Mouse (Mus musculus): ENCODE data around the gene Slamf8. TPM values are rescaled to one million over a fixed set of nuclear protein-coding genes. Genes with fewer than 3 reads are reported as not detected.
A peak's percentile ranks its signal among the peaks of the same experiment; 100 is the strongest.

Slamf8 gene
- polyA plus RNA-seq, 1 experiment from 2014 or later = not detected

GRCm38 (mm10) chr1:172552623-172553022 is 37.7 kb downstream of the Slamf8 start:
- H3K27me3 ChIP-seq = no peaks in the 10 kb centered on the region
- no peaks in the 10 kb centered on the region for H3K9me3 ChIP-seq (replicated peaks)
- no peak for ATAC-seq (ENCODE audit: insufficient number of reproducible peaks, low FRiP score, low TSS enrichment, low read depth)
- H3K4me2 ChIP-seq (replicated peaks) = no peak overlapping the region
- H3K27ac ChIP-seq (replicated peaks) = no peak overlapping the region
- no peak overlapping the region for H3K9ac ChIP-seq
- no peak overlapping the region for H3K4me3 ChIP-seq (replicated peaks)
- H3K36me3 ChIP-seq = no peaks in the 10 kb centered on the region
- peaks cover 35% of the 10 kb centered on the region for H3K4me1 ChIP-seq
- WGBS = 60% methylated on average over 1 of the region's 1 CpGs

GRCm38 (mm10) chr1:172551009-172551408 is 39.4 kb downstream of the Slamf8 start:
- 38% methylated on average over 7 of the region's 7 CpGs for WGBS
- H3K27ac ChIP-seq (replicated peaks) = no peak overlapping the region; the same call in 1 of the 2 replicates
- no peak for ATAC-seq (ENCODE audit: insufficient number of reproducible peaks, low FRiP score, low TSS enrichment, low read depth)
- H3K4me2 ChIP-seq (replicated peaks) = peak overlapping the region; percentile 43; the same call in 1 of the 2 replicates
- H3K4me1 ChIP-seq = peaks cover 30% of the 10 kb centered on the region
- H3K9ac ChIP-seq = no peak overlapping the region
- no peaks in the 10 kb centered on the region for H3K27me3 ChIP-seq
- H3K9me3 ChIP-seq (replicated peaks) = no peaks in the 10 kb centered on the region
- H3K4me3 ChIP-seq (replicated peaks) = peak overlapping the region; percentile 38
- H3K36me3 ChIP-seq = no peaks in the 10 kb centered on the region

GRCm38 (mm10) chr1:172550551-172550951 is 39.8 kb downstream of the Slamf8 start:
- H3K4me1 ChIP-seq = peaks cover 30% of the 10 kb centered on the region
- WGBS = under 1% methylated on average over 8 of the region's 8 CpGs
- peak overlapping the region; percentile 9; the same call in 1 of the 2 replicates for H3K9ac ChIP-seq
- H3K36me3 ChIP-seq = no peaks in the 10 kb centered on the region
- H3K4me3 ChIP-seq (replicated peaks) = peak overlapping the region; percentile 38
- peak overlapping the region; percentile 43 for H3K4me2 ChIP-seq (replicated peaks)
- H3K9me3 ChIP-seq (replicated peaks) = no peaks in the 10 kb centered on the region
- H3K27me3 ChIP-seq = no peaks in the 10 kb centered on the region
- no peak overlapping the region; the same call in 1 of the 2 replicates for H3K27ac ChIP-seq (replicated peaks)
- ATAC-seq (ENCODE audit: insufficient number of reproducible peaks, low FRiP score, low TSS enrichment, low read depth) = peak; percentile 76

GRCm38 (mm10) chr1:172549717-172550116 is 40.7 kb downstream of the Slamf8 start:
- Histone ChIP-seq H3K36me3 (no peaks in the 10 kb centered on the region), H3K27me3 (no peaks in the 10 kb centered on the region), H3K4me1 (peaks cover 30% of the 10 kb centered on the region), H3K4me2 (replicated peaks) (peak overlapping the region; percentile 43), H3K4me3 (replicated peaks) (peak overlapping the region; percentile 38), H3K9me3 (replicated peaks) (no peaks in the 10 kb centered on the region), H3K9ac (no peak overlapping the region), H3K27ac (replicated peaks) (no peak overlapping the region)
- no peak for ATAC-seq (ENCODE audit: insufficient number of reproducible peaks, low FRiP score, low TSS enrichment, low read depth)
- WGBS = 9% methylated on average over 8 of the region's 8 CpGs

GRCm38 (mm10) chr1:172549314-172549713 is 41.1 kb downstream of the Slamf8 start:
- ATAC-seq (ENCODE audit: insufficient number of reproducible peaks, low FRiP score, low TSS enrichment, low read depth) = no peak
- H3K27ac ChIP-seq (replicated peaks) = no peak overlapping the region
- H3K27me3 ChIP-seq = no peaks in the 10 kb centered on the region
- H3K4me1 ChIP-seq = peaks cover 29% of the 10 kb centered on the region
- no peaks in the 10 kb centered on the region for H3K9me3 ChIP-seq (replicated peaks)
- peak overlapping the region; percentile 43 for H3K4me2 ChIP-seq (replicated peaks)
- peak overlapping the region; percentile 38; the same call in 1 of the 2 replicates for H3K4me3 ChIP-seq (replicated peaks)
- H3K9ac ChIP-seq = no peak overlapping the region
- WGBS = 18% methylated on average over 2 of the region's 2 CpGs
- H3K36me3 ChIP-seq = no peaks in the 10 kb centered on the region

- WGBS = 28% methylated on average over 7 of the region's 7 CpGs
- Histone ChIP-seq H3K27me3 (no peaks in the 10 kb centered on the region), H3K27ac (replicated peaks) (no peak overlapping the region), H3K9ac (no peak overlapping the region), H3K4me2 (replicated peaks) (no peak overlapping the region), H3K4me1 (peaks cover 23% of the 10 kb centered on the region), H3K9me3 (replicated peaks) (no peaks in the 10 kb centered on the region), H3K36me3 (no peaks in the 10 kb centered on the region), H3K4me3 (replicated peaks) (no peak overlapping the region)
- no peak for ATAC-seq (ENCODE audit: insufficient number of reproducible peaks, low FRiP score, low TSS enrichment, low read depth)
Observed at GRCm38 (mm10) chr1:172548501-172548900, 41.9 kb downstream of the Slamf8 start.

GRCm38 (mm10) chr1:172546062-172546461 is 44.3 kb downstream of the Slamf8 start:
- H3K9me3 ChIP-seq (replicated peaks) = no peaks in the 10 kb centered on the region
- H3K9ac ChIP-seq = no peak overlapping the region
- H3K27me3 ChIP-seq = no peaks in the 10 kb centered on the region
- H3K4me1 ChIP-seq = peaks cover 13% of the 10 kb centered on the region
- ATAC-seq (ENCODE audit: insufficient number of reproducible peaks, low FRiP score, low TSS enrichment, low read depth) = no peak
- H3K27ac ChIP-seq (replicated peaks) = no peak overlapping the region
- WGBS = 85% methylated on average over 4 of the region's 4 CpGs
- no peak overlapping the region for H3K4me3 ChIP-seq (replicated peaks)
- no peak overlapping the region for H3K4me2 ChIP-seq (replicated peaks)
- no peaks in the 10 kb centered on the region for H3K36me3 ChIP-seq

GRCm38 (mm10) chr1:172540283-172540820 is 50.0 kb downstream of the Slamf8 start:
- no peak overlapping the region for H3K27ac ChIP-seq (replicated peaks)
- 37% methylated on average over 11 of the region's 11 CpGs for WGBS
- H3K36me3 ChIP-seq = no peaks in the 10 kb centered on the region
- no peaks in the 10 kb centered on the region for H3K9me3 ChIP-seq (replicated peaks)
- no peak overlapping the region for H3K4me2 ChIP-seq (replicated peaks)
- no peak overlapping the region for H3K4me3 ChIP-seq (replicated peaks)
- ATAC-seq (ENCODE audit: insufficient number of reproducible peaks, low FRiP score, low TSS enrichment, low read depth) = no peak
- no peak overlapping the region for H3K9ac ChIP-seq
- no peaks in the 10 kb centered on the region for H3K27me3 ChIP-seq
- 0 out of 2 replicates have a peak, but pooled peaks cover 10% of the 10 kb centered on the region for H3K4me1 ChIP-seq

GRCm38 (mm10) chr1:172539827-172540226 is 50.5 kb downstream of the Slamf8 start:
- WGBS = 43% methylated on average over 6 of the region's 6 CpGs
- Histone ChIP-seq H3K4me1 (0 out of 2 replicates have a peak, but pooled peaks cover 10% of the 10 kb centered on the region), H3K27ac (replicated peaks) (no peak overlapping the region), H3K27me3 (no peaks in the 10 kb centered on the region), H3K4me3 (replicated peaks) (no peak overlapping the region), H3K36me3 (no peaks in the 10 kb centered on the region), H3K9ac (no peak overlapping the region), H3K9me3 (replicated peaks) (no peaks in the 10 kb centered on the region), H3K4me2 (replicated peaks) (no peak overlapping the region)
- no peak; the same call in 1 of the 2 replicates for ATAC-seq (ENCODE audit: insufficient number of reproducible peaks, low FRiP score, low TSS enrichment, low read depth)

- Histone ChIP-seq H3K9me3 (replicated peaks) (no peaks in the 10 kb centered on the region), H3K4me1 (peaks cover 23% of the 10 kb centered on the region), H3K27me3 (peaks cover 7% of the 10 kb centered on the region; the same call in 1 of the 2 replicates), H3K27ac (replicated peaks) (no peak overlapping the region), H3K4me3 (replicated peaks) (no peak overlapping the region), H3K9ac (no peak overlapping the region), H3K36me3 (no peaks in the 10 kb centered on the region), H3K4me2 (replicated peaks) (no peak overlapping the region)
- WGBS = 83% methylated on average over 16 of the region's 16 CpGs
- no peak for ATAC-seq (ENCODE audit: insufficient number of reproducible peaks, low FRiP score, low TSS enrichment, low read depth)
Observed at GRCm38 (mm10) chr1:172535116-172535515, 55.3 kb downstream of the Slamf8 start.

GRCm38 (mm10) chr1:172532551-172532950 is 57.8 kb downstream of the Slamf8 start:
- H3K36me3 ChIP-seq = no peaks in the 10 kb centered on the region
- WGBS = 2% methylated on average over 13 of the region's 13 CpGs
- no peak for ATAC-seq (ENCODE audit: insufficient number of reproducible peaks, low FRiP score, low TSS enrichment, low read depth)
- no peaks in the 10 kb centered on the region for H3K9me3 ChIP-seq (replicated peaks)
- peak overlapping the region; percentile 28 for H3K4me3 ChIP-seq (replicated peaks)
- peaks cover 8% of the 10 kb centered on the region for H3K27me3 ChIP-seq
- peak overlapping the region; percentile 51 for H3K4me2 ChIP-seq (replicated peaks)
- H3K27ac ChIP-seq (replicated peaks) = no peak overlapping the region
- H3K4me1 ChIP-seq = peaks cover 18% of the 10 kb centered on the region
- H3K9ac ChIP-seq = no peak overlapping the region
